In the genomic region with DNA sequence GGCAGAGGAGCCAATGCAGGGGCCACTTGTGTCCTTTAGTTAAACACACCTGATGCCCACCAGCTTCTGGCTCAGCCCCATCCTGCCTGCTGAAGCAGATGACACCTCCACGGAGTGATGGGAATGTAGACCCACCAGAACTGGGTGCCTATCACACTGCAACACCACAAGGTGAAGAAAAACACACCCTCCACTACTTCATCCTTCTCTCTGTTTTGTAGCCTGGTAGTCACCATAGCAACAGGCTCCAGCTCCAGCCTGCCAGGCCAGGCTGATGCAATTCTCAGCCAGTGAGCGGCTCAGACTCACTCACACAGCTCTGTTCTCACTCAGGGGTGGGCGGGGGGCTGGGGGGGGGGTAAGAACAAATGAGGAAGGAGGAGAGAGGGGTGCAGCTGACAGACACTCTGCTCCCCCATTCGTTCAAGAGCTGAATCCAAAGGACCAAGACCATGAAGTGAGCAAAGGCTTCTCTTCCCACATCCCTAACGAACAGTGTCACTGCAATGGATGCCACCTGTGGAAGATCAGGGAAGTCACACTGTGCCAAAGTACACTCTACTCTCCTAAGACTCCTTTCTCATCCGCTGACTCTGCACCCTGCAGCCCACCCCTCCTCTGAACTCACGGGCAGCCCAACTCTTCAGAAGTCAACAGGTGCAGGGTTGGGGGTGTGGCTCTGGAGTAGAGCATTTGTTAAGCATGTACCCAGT, we compare ENCODE assay signal across 9 mouse cellular contexts.
DNase-seq lines count a peak whose midpoint lies in the region; ATAC-seq and TF ChIP-seq lines count a peak whose summit lies in the region.
"Had no signal": no experiment of that assay in that cellular context is flagged by ENCODE, and none has a peak within 500 bp of the region (broad histone marks: within the 10 kb centered on the region; RNA-seq: fewer than 3 reads in every experiment).

No protein-coding gene starts in this region.

- peak; percentile 44 for DNase-seq in embryo, embryonic 10.5 days (ENCODE audit: low spot score)
- no peak for DNase-seq in embryo, embryonic 9.5 days (ENCODE audit: extremely low spot score)
- no peak for DNase-seq in Patski (ENCODE audit: low read depth, low spot score)
- peak; percentile 77 for DNase-seq in midbrain, embryonic 14.5 days
- no peak for DNase-seq in thymus, adult 2 months
- DNase-seq in gastrocnemius, adult 8-10 months (ENCODE audit: low spot score in 2 of 2) = no peak

- H3K9ac ChIP-seq in hindbrain, embryonic 12.5 days = no peak overlapping the region
- H3K9ac ChIP-seq in midbrain, embryonic 14.5 days (replicated peaks; ENCODE audit: low read length) = no peak overlapping the region
- H3K9ac ChIP-seq: neural tube, embryonic 12.5 days had no signal

- POLR2A ChIA-PET in Patski (lab: Charles Lee) = no interaction called here

- 0 out of 2 replicates have a peak, but pooled peaks cover 3% of the 10 kb centered on the region for H3K36me3 ChIP-seq in hindbrain, embryonic 12.5 days
- no peaks in the 10 kb centered on the region for H3K36me3 ChIP-seq in midbrain, embryonic 14.5 days (ENCODE audit: control insufficient read depth, insufficient read depth, low read length)
- no peaks in the 10 kb centered on the region for H3K36me3 ChIP-seq in thymus, adult 2 months (ENCODE audit: control insufficient read depth, insufficient read depth, low read length)

- peak; percentile 63 for ATAC-seq in Patski
- 0 out of 2 replicates have a peak, but pooled peaks have one; percentile 46 for ATAC-seq in hindbrain, embryonic 12.5 days (ENCODE audit: low FRiP score)
- ATAC-seq in midbrain, embryonic 14.5 days (ENCODE audit: low FRiP score, low TSS enrichment) = no peak
- no peak for ATAC-seq in CD4-positive, CD25-positive, alpha-beta regulatory T cell, adult 4 months

- no peak overlapping the region for H3K27ac ChIP-seq in hindbrain, embryonic 12.5 days
- H3K27ac ChIP-seq in midbrain, embryonic 14.5 days (replicated peaks; ENCODE audit: low read depth, low read length) = peak overlapping the region; percentile 61; the same call in 1 of the 2 replicates
- no peak overlapping the region for H3K27ac ChIP-seq in thymus, adult 2 months (ENCODE audit: control insufficient read depth, insufficient read depth, low read length)
- H3K27ac ChIP-seq: neural tube, embryonic 12.5 days had no signal

- TF ChIP-seq CTCF in Patski (IDR thresholded peaks at IDR 0.05) = no peak
- no peak for TF ChIP-seq CTCF in thymus, adult 2 months (IDR thresholded peaks at IDR 0.05; ENCODE audit: borderline replicate concordance, control insufficient read depth, extremely low read depth, insufficient read depth, low read length, poor library complexity)

- CTCF ChIA-PET in Patski (lab: Charles Lee) = interaction anchor here (2.1 to 8.4 kb wide), 3 partner anchors 10 to 115 kb away, joined by 8 to 62 read pairs (median 12); no protein-coding TSS in a partner anchor

- no peak overlapping the region for H3K4me3 ChIP-seq in hindbrain, embryonic 12.5 days
- H3K4me3 ChIP-seq in midbrain, embryonic 14.5 days (replicated peaks; ENCODE audit: low read depth, low read length) = no peak overlapping the region
- H3K4me3 ChIP-seq in thymus, adult 2 months (ENCODE audit: control insufficient read depth, insufficient read depth, low read length) = no peak overlapping the region
- H3K4me3 ChIP-seq: neural tube, embryonic 12.5 days had no signal

- no peaks in the 10 kb centered on the region for H3K27me3 ChIP-seq in Patski
- no peaks in the 10 kb centered on the region; the same call in 1 of the 2 replicates for H3K27me3 ChIP-seq in hindbrain, embryonic 12.5 days
- no peaks in the 10 kb centered on the region for H3K27me3 ChIP-seq in midbrain, embryonic 14.5 days (ENCODE audit: control insufficient read depth, insufficient read depth, low read length)
- H3K27me3 ChIP-seq in thymus, adult 2 months (ENCODE audit: control insufficient read depth, insufficient read depth, low read length) = no peaks in the 10 kb centered on the region
- H3K27me3 ChIP-seq: neural tube, embryonic 12.5 days had no signal

- H3K4me1 ChIP-seq in hindbrain, embryonic 12.5 days = peaks cover 20% of the 10 kb centered on the region
- H3K4me1 ChIP-seq in midbrain, embryonic 14.5 days (ENCODE audit: control insufficient read depth, insufficient read depth, low read length) = peaks cover 18% of the 10 kb centered on the region
- H3K4me1 ChIP-seq in thymus, adult 2 months (replicated peaks; ENCODE audit: control insufficient read depth, insufficient read depth, low read length) = peaks cover 9% of the 10 kb centered on the region; the same call in 1 of the 2 replicates

- H3K4me2 ChIP-seq in hindbrain, embryonic 12.5 days (replicated peaks) = no peak overlapping the region
- H3K4me2 ChIP-seq in midbrain, embryonic 14.5 days (ENCODE audit: low read length) = no peak overlapping the region
- H3K4me2 ChIP-seq: neural tube, embryonic 12.5 days had no signal

- 55% methylated on average over 7 of the region's 7 CpGs for WGBS in hindbrain, embryonic 12.5 days
- WGBS in midbrain, embryonic 14.5 days = 28% methylated on average over 7 of the region's 7 CpGs
- whole genome bisulfite sequencing in thymus, adult 2 months = 60% methylated on average over 7 of the region's 7 CpGs

- TF ChIP-seq POLR2A in thymus, adult 2 months (IDR thresholded peaks at IDR 0.05; ENCODE audit: control insufficient read depth, extremely low read depth, insufficient read depth, low read length, poor library complexity) = no peak

- H3K9me3 ChIP-seq in hindbrain, embryonic 12.5 days (replicated peaks) = no peaks in the 10 kb centered on the region
- no peaks in the 10 kb centered on the region for H3K9me3 ChIP-seq in midbrain, embryonic 14.5 days (ENCODE audit: control insufficient read depth, low read length)
- H3K9me3 ChIP-seq: neural tube, embryonic 12.5 days had no signal

- in situ Hi-C loops in Patski (cut with MboI; ENCODE audit: low pct_unique_long_range_greater_than_20kb) = no loop called here

Comparison
In these comparisons a context has a peak if more than half of its experiments do, and no peak if none do; other contexts are left out.
1. DNase-seq: peak in embryo, embryonic 10.5 days (single experiment) and midbrain, embryonic 14.5 days (single experiment); none in embryo, embryonic 9.5 days (single experiment), Patski (single experiment), thymus, adult 2 months (single experiment) and gastrocnemius, adult 8-10 months (0 of 2).
2. ATAC-seq: peak in Patski (single experiment) and hindbrain, embryonic 12.5 days (single experiment); none in midbrain, embryonic 14.5 days (single experiment) and CD4-positive, CD25-positive, alpha-beta regulatory T cell, adult 4 months (single experiment).